In the genomic region with DNA sequence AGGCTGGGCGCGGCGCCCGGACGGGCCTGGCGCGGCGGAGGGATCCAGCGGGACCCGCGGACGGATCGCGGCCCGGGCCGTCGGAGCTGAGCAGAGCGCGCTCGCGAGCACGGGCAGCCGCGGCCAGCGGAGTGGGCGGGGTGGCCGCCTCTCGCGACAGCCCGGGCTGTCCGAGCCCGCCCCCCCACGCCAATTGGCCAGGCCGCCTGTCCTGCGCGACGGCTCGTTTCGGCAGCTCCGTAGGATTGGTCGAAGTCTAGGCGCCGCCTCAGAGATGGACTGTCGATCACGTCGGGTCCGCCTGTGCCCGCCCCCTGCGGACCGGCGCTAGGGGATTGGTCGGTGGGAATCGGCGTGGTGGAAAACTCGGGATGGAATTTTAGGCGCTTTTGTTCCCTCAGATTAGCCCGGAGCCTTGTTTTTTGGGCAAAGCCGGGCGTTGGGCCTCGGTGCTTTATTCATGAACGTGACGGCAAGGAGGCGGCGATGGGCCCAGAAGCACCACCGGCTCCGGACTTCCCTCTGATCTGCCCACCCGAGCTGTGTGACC, we compare ENCODE assay signal across 8 mouse cellular contexts. TPM values are rescaled to one million over a fixed set of nuclear protein-coding genes. Genes with fewer than 3 reads are reported as not detected.
DNase-seq lines count a peak whose midpoint lies in the region; ATAC-seq and TF ChIP-seq lines count a peak whose summit lies in the region.

A gene (minus strand): TSS at position 128 of the 550 bp plus-strand sequence.

- TF ChIP-seq CTCF in ES-Bruce4 (IDR thresholded peaks at IDR 0.05; ENCODE audit: low read depth, low read length) = no peak
- TF ChIP-seq CTCF in testis, adult 2 months (IDR thresholded peaks at IDR 0.05; ENCODE audit: control insufficient read depth, insufficient read depth, insufficient replicate concordance, low read depth, low read length) = no peak

- H3K4me2 ChIP-seq in forebrain, embryonic 12.5 days = peak within 1 kb of the TSS; percentile 99
- peak within 1 kb of the TSS; percentile 98 for H3K4me2 ChIP-seq in heart, embryonic 15.5 days
- peak within 1 kb of the TSS; percentile 67 for H3K4me2 ChIP-seq in liver, embryonic 12.5 days
- peak within 1 kb of the TSS; percentile 98 for H3K4me2 ChIP-seq in neural tube, embryonic 11.5 days (ENCODE audit: low read depth)

- DNase-seq in c-Kit-positive CD71-positive TER-119-negative erythroid progenitor cells, embryonic 14.5 days (ENCODE audit: low read depth) = peak; percentile 40
- DNase-seq in kidney, postnatal 25 days = peak; percentile 98 to 100
- peak; percentile 99 for DNase-seq in neural tube, embryonic 11.5 days (ENCODE audit: low spot score)

- H3K36me3 ChIP-seq in ES-Bruce4 (ENCODE audit: control insufficient read depth, insufficient read depth, low read length, poor library complexity, severe bottlenecking) = no peaks in the 10 kb centered on the region
- H3K36me3 ChIP-seq in forebrain, embryonic 12.5 days (replicated peaks) = 0 out of 2 replicates have a peak, but pooled peaks cover 6% of the 10 kb centered on the region
- no peaks in the 10 kb centered on the region for H3K36me3 ChIP-seq in heart, embryonic 15.5 days
- H3K36me3 ChIP-seq in liver, embryonic 12.5 days = no peaks in the 10 kb centered on the region
- no peaks in the 10 kb centered on the region for H3K36me3 ChIP-seq in neural tube, embryonic 11.5 days (ENCODE audit: control insufficient read depth, insufficient read depth, low read length)
- no peaks in the 10 kb centered on the region for H3K36me3 ChIP-seq in testis, adult 2 months (ENCODE audit: control insufficient read depth, insufficient read depth, low read length)

- TF ChIP-seq POLR2A in ES-Bruce4 (IDR thresholded peaks at IDR 0.05; ENCODE audit: insufficient read depth, low read length) = no peak
- peak; percentile 70 for TF ChIP-seq POLR2A in testis, adult 2 months (IDR thresholded peaks at IDR 0.05; ENCODE audit: control insufficient read depth, low read depth, low read length)

- ATAC-seq in forebrain, embryonic 12.5 days (ENCODE audit: low FRiP score) = peak; percentile 98
- peak; percentile 98 for ATAC-seq in heart, embryonic 15.5 days (replicated peaks; ENCODE audit: insufficient number of reproducible peaks, insufficient read depth, low FRiP score, low read depth)
- ATAC-seq in liver, embryonic 12.5 days = peak; percentile 88
- peak; percentile 99 for ATAC-seq in neural tube, embryonic 11.5 days (ENCODE audit: insufficient read depth, low FRiP score, low TSS enrichment)

- no peaks in the 10 kb centered on the region for H3K4me1 ChIP-seq in ES-Bruce4 (ENCODE audit: control insufficient read depth, insufficient read depth, low read length)
- H3K4me1 ChIP-seq in forebrain, embryonic 12.5 days = peaks cover 56% of the 10 kb centered on the region
- H3K4me1 ChIP-seq in heart, embryonic 15.5 days (replicated peaks) = peaks cover 53% of the 10 kb centered on the region
- H3K4me1 ChIP-seq in liver, embryonic 12.5 days = peaks cover 22% of the 10 kb centered on the region
- peaks cover 38% of the 10 kb centered on the region for H3K4me1 ChIP-seq in neural tube, embryonic 11.5 days (ENCODE audit: control insufficient read depth, insufficient read depth, low read length)
- peaks cover 26% of the 10 kb centered on the region for H3K4me1 ChIP-seq in testis, adult 2 months (ENCODE audit: control insufficient read depth, insufficient read depth, low read length)

- peak within 1 kb of the TSS; percentile 90 for H3K9ac ChIP-seq in ES-Bruce4 (ENCODE audit: low read depth, poor library complexity, severe bottlenecking)
- H3K9ac ChIP-seq in forebrain, embryonic 12.5 days = peak within 1 kb of the TSS; percentile 92
- H3K9ac ChIP-seq in heart, embryonic 15.5 days = peak within 1 kb of the TSS; percentile 91
- peak within 1 kb of the TSS; percentile 58 for H3K9ac ChIP-seq in liver, embryonic 12.5 days
- H3K9ac ChIP-seq in neural tube, embryonic 11.5 days (ENCODE audit: low read length) = peak within 1 kb of the TSS; percentile 92

- TF ChIP-seq EP300 in ES-Bruce4 (IDR thresholded peaks at IDR 0.05; ENCODE audit: insufficient read depth, low read depth, low read length) = no peak

- H3K27me3 ChIP-seq in ES-Bruce4 (ENCODE audit: control insufficient read depth, insufficient read depth, low read length, poor library complexity, severe bottlenecking) = no peaks in the 10 kb centered on the region
- no peaks in the 10 kb centered on the region for H3K27me3 ChIP-seq in forebrain, embryonic 12.5 days
- no peaks in the 10 kb centered on the region for H3K27me3 ChIP-seq in heart, embryonic 15.5 days
- peaks cover 92% of the 10 kb centered on the region for H3K27me3 ChIP-seq in liver, embryonic 12.5 days (replicated peaks)
- H3K27me3 ChIP-seq in neural tube, embryonic 11.5 days (ENCODE audit: control insufficient read depth, insufficient read depth, low read length) = no peaks in the 10 kb centered on the region
- no peaks in the 10 kb centered on the region for H3K27me3 ChIP-seq in testis, adult 2 months (ENCODE audit: control insufficient read depth, insufficient read depth, low read length)

- H3K4me3 ChIP-seq in ES-Bruce4 (ENCODE audit: low read depth, low read length) = peak within 1 kb of the TSS; percentile 78
- peak within 1 kb of the TSS; percentile 88 for H3K4me3 ChIP-seq in forebrain, embryonic 12.5 days (replicated peaks)
- peak within 1 kb of the TSS; percentile 86 for H3K4me3 ChIP-seq in heart, embryonic 15.5 days
- H3K4me3 ChIP-seq in liver, embryonic 12.5 days = peak within 1 kb of the TSS; percentile 61
- peak within 1 kb of the TSS; percentile 90 for H3K4me3 ChIP-seq in neural tube, embryonic 11.5 days (ENCODE audit: low read depth, low read length)
- H3K4me3 ChIP-seq in testis, adult 2 months (ENCODE audit: control insufficient read depth, low read depth, low read length) = peak within 1 kb of the TSS; percentile 90

- under 1% methylated on average over 65 of the region's 67 CpGs for WGBS in forebrain, embryonic 12.5 days
- WGBS in heart, embryonic 15.5 days = under 1% methylated on average over 62 of the region's 67 CpGs
- WGBS in liver, embryonic 12.5 days (ENCODE audit: insufficient replicate concordance) = 3% methylated on average over 63 of the region's 67 CpGs
- under 1% methylated on average over 60 of the region's 67 CpGs for WGBS in neural tube, embryonic 11.5 days

- peak within 1 kb of the TSS; percentile 34; the same call in 1 of the 2 replicates for H3K27ac ChIP-seq in ES-Bruce4 (ENCODE audit: insufficient read depth, low read length)
- peak within 1 kb of the TSS; percentile 98 for H3K27ac ChIP-seq in forebrain, embryonic 12.5 days
- H3K27ac ChIP-seq in heart, embryonic 15.5 days = peak within 1 kb of the TSS; percentile 96
- peak within 1 kb of the TSS; percentile 60; the same call in 1 of the 2 replicates for H3K27ac ChIP-seq in liver, embryonic 12.5 days
- H3K27ac ChIP-seq in neural tube, embryonic 11.5 days (ENCODE audit: low read depth, low read length) = peak within 1 kb of the TSS; percentile 95
- H3K27ac ChIP-seq in testis, adult 2 months (ENCODE audit: control insufficient read depth, insufficient read depth, low read depth, low read length) = peak within 1 kb of the TSS; percentile 82

- no peaks in the 10 kb centered on the region for H3K9me3 ChIP-seq in ES-Bruce4 (replicated peaks; ENCODE audit: control insufficient read depth, insufficient read depth, low read length, poor library complexity, severe bottlenecking)
- no peaks in the 10 kb centered on the region for H3K9me3 ChIP-seq in forebrain, embryonic 12.5 days
- no peaks in the 10 kb centered on the region for H3K9me3 ChIP-seq in heart, embryonic 15.5 days (replicated peaks)
- H3K9me3 ChIP-seq in liver, embryonic 12.5 days (replicated peaks) = no peaks in the 10 kb centered on the region
- no peaks in the 10 kb centered on the region for H3K9me3 ChIP-seq in neural tube, embryonic 11.5 days (ENCODE audit: control insufficient read depth, low read length)

RNA-seq across cellular contexts. Expression of the gene that starts here (rescaled TPM):
- polyA plus RNA-seq in ES-Bruce4 (2011; ENCODE audit: insufficient read depth, insufficient read length, low read depth, missing spikeins) = 38.1 and 39.9 TPM in 2 replicates
- 28.3 and 30.5 TPM in 2 replicates for polyA plus RNA-seq in forebrain, embryonic 12.5 days (2016; fragmentation: Nextera tagmentation; extraction: Ambion mirVana)
- polyA plus RNA-seq in heart, embryonic 15.5 days (2015; fragmentation: Nextera tagmentation; extraction: Ambion mirVana) = 7.8 and 8.8 TPM in 2 replicates
- polyA plus RNA-seq in liver, embryonic 12.5 days (2016; fragmentation: Nextera tagmentation; extraction: Ambion mirVana) = 2.8 and 2.9 TPM in 2 replicates
- polyA plus RNA-seq in neural tube, embryonic 11.5 days (2014; fragmentation: Nextera tagmentation; extraction: Ambion mirVana) = 21.3 and 23.3 TPM in 2 replicates
- 10.9 and 11.0 TPM in 2 replicates for polyA plus RNA-seq in testis, adult 2 months (2012; rRNA removed)

Comparison
In these comparisons a context has a peak if more than half of its experiments do, and no peak if none do; other contexts are left out.
1. Peak in every context shown above with its lines: DNase-seq, ATAC-seq, H3K4me3 ChIP-seq and H3K27ac ChIP-seq.
2. H3K27ac ChIP-seq: peak in every context shown above with its lines; median percentile 98 in forebrain, embryonic 12.5 days; 96 in heart, embryonic 15.5 days; 95 in neural tube, embryonic 11.5 days; 82 in testis, adult 2 months; 60 in liver, embryonic 12.5 days; 34 in ES-Bruce4.
3. DNase-seq: peak in every context shown above with its lines; median percentile 99 in kidney, postnatal 25 days; 99 in neural tube, embryonic 11.5 days; 40 in c-Kit-positive CD71-positive TER-119-negative erythroid progenitor cells, embryonic 14.5 days.